8 mouse cellular contexts compared by ENCODE assay signal in the genomic region with DNA sequence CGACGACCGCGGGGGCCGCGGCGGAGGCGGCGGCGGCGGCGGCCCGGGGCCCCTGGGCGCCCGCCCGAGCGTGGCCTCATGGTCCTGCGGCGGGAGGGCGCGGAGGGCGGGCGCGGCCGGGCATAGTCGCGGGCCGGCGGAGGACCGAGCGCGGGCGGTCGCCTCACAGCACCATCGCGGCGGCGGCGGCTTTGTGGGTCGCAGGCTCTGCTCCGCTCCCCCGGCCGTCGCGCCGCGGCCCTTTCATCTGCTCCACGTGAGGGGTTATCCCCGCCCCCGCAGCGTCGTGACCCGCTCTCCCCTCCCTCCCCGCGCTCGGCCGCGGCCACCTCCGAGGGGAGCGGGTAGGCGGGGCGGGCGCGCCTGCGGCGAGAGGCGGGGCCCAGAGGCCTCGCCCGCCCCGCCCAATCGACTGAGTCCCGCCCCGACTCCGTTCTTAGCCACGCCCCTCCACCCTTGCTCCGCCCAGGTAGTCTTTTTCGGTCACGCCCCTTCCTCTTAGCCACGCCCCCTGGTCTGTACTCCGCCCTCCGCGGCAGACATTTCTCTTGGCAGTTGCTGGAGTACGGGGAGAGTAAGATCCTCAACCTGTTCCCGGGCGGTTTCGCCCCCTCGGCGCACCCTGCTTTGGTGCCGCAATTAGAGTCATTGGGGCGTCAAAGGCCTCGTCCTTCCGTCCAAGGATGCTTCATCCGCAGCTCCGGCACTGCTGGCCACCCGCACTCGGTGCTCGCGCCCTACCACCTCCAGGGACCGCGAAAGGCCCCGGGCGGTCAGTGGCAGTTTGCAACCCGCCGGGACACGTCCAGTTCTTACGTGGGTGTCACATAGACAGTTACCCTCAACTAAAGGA. TPM values are rescaled to one million over a fixed set of nuclear protein-coding genes. Genes with fewer than 3 reads are reported as not detected.
DNase-seq lines count a peak whose midpoint lies in the region; ATAC-seq and TF ChIP-seq lines count a peak whose summit lies in the region.

A gene (minus strand): TSS at position 249 of the 853 bp plus-strand sequence.

- peak; percentile 93 for ATAC-seq in erythroblast, adult 5-6 weeks (replicated peaks; ENCODE audit: low FRiP score, poor library complexity, severe bottlenecking)
- peak; percentile 97 for ATAC-seq in heart, embryonic 12.5 days (ENCODE audit: insufficient number of reproducible peaks, low FRiP score)
- ATAC-seq in kidney, postnatal 0 days (replicated peaks; ENCODE audit: low FRiP score, low read depth) = peak; percentile 93
- peak; percentile 95 for ATAC-seq in liver, embryonic 11.5 days (replicated peaks; ENCODE audit: low FRiP score)
- ATAC-seq in stomach, embryonic 14.5 days (ENCODE audit: insufficient number of reproducible peaks, insufficient read depth, low FRiP score, low read depth) = peak; percentile 90

- 2% methylated on average over 82 of the region's 106 CpGs for WGBS in heart, embryonic 12.5 days
- under 1% methylated on average over 83 of the region's 106 CpGs for WGBS in kidney, postnatal 0 days
- under 1% methylated on average over 77 of the region's 106 CpGs for WGBS in liver, embryonic 11.5 days
- under 1% methylated on average over 80 of the region's 106 CpGs for WGBS in stomach, embryonic 14.5 days

- no peaks in the 10 kb centered on the region for H3K36me3 ChIP-seq in heart, embryonic 12.5 days
- no peaks in the 10 kb centered on the region for H3K36me3 ChIP-seq in kidney, postnatal 0 days (ENCODE audit: insufficient read depth, low read length)
- no peaks in the 10 kb centered on the region for H3K36me3 ChIP-seq in liver, embryonic 11.5 days (ENCODE audit: control insufficient read depth, insufficient read depth, low read length)
- H3K36me3 ChIP-seq in stomach, embryonic 14.5 days (ENCODE audit: control insufficient read depth, insufficient read depth, low read length) = no peaks in the 10 kb centered on the region

- peak within 1 kb of the TSS; percentile 73 for H3K27ac ChIP-seq in heart, embryonic 12.5 days (ENCODE audit: poor library complexity, severe bottlenecking)
- peak within 1 kb of the TSS; percentile 95 for H3K27ac ChIP-seq in kidney, postnatal 0 days
- H3K27ac ChIP-seq in liver, embryonic 11.5 days (ENCODE audit: low read depth, low read length) = peak within 1 kb of the TSS; percentile 63
- peak within 1 kb of the TSS; percentile 83 for H3K27ac ChIP-seq in stomach, embryonic 14.5 days (ENCODE audit: low read length)

- peak within 1 kb of the TSS; percentile 88 for H3K4me3 ChIP-seq in heart, embryonic 12.5 days
- peak within 1 kb of the TSS; percentile 83 for H3K4me3 ChIP-seq in kidney, postnatal 0 days (replicated peaks; ENCODE audit: low read depth, low read length)
- H3K4me3 ChIP-seq in liver, embryonic 11.5 days (ENCODE audit: low read depth, low read length) = peak within 1 kb of the TSS; percentile 91
- peak within 1 kb of the TSS; percentile 73 for H3K4me3 ChIP-seq in stomach, embryonic 14.5 days (ENCODE audit: low read depth, low read length)

- H3K9ac ChIP-seq in heart, embryonic 12.5 days = peak within 1 kb of the TSS; percentile 93
- peak within 1 kb of the TSS; percentile 92 for H3K9ac ChIP-seq in kidney, postnatal 0 days (ENCODE audit: low read depth, low read length)
- peak within 1 kb of the TSS; percentile 93 for H3K9ac ChIP-seq in liver, embryonic 11.5 days (ENCODE audit: low read depth, low read length)
- peak within 1 kb of the TSS; percentile 75 for H3K9ac ChIP-seq in stomach, embryonic 14.5 days (replicated peaks; ENCODE audit: low read depth, low read length)

- DNase-seq in B cell, adult 2 months = peak; percentile 98
- DNase-seq in brain, adult 2 months (ENCODE audit: low read depth, low spot score) = peak; percentile 95
- DNase-seq in kidney, postnatal 0 days (ENCODE audit: low spot score) = peak; percentile 96
- peak; percentile 98 for DNase-seq in liver, embryonic 11.5 days (ENCODE audit: low spot score)
- peak; percentile 98 for DNase-seq in naive thymus-derived CD4-positive, alpha-beta T cell, adult 2 months (ENCODE audit: low read depth)

- TF ChIP-seq CTCF in kidney, postnatal 0 days (IDR thresholded peaks at IDR 0.05; ENCODE audit: low read depth) = peak; percentile 5; the same call in 1 of the 2 replicates

- no peaks in the 10 kb centered on the region for H3K9me3 ChIP-seq in heart, embryonic 12.5 days (replicated peaks)
- no peaks in the 10 kb centered on the region for H3K9me3 ChIP-seq in kidney, postnatal 0 days (replicated peaks; ENCODE audit: low read length)
- H3K9me3 ChIP-seq in liver, embryonic 11.5 days (ENCODE audit: control insufficient read depth, low read length) = no peaks in the 10 kb centered on the region
- no peaks in the 10 kb centered on the region for H3K9me3 ChIP-seq in stomach, embryonic 14.5 days (ENCODE audit: control insufficient read depth, low read depth, low read length)

- H3K4me2 ChIP-seq in heart, embryonic 12.5 days = peak within 1 kb of the TSS; percentile 89
- peak within 1 kb of the TSS; percentile 91 for H3K4me2 ChIP-seq in kidney, postnatal 0 days (ENCODE audit: low read length)
- peak within 1 kb of the TSS; percentile 98 for H3K4me2 ChIP-seq in liver, embryonic 11.5 days
- peak within 1 kb of the TSS; percentile 93 for H3K4me2 ChIP-seq in stomach, embryonic 14.5 days (replicated peaks; ENCODE audit: low read depth, low read length)

- peaks cover 4% of the 10 kb centered on the region for H3K27me3 ChIP-seq in heart, embryonic 12.5 days (replicated peaks)
- no peaks in the 10 kb centered on the region for H3K27me3 ChIP-seq in kidney, postnatal 0 days (ENCODE audit: insufficient read depth, low read length)
- no peaks in the 10 kb centered on the region for H3K27me3 ChIP-seq in liver, embryonic 11.5 days (replicated peaks; ENCODE audit: control insufficient read depth, insufficient read depth, low read length)
- H3K27me3 ChIP-seq in stomach, embryonic 14.5 days (ENCODE audit: control insufficient read depth, insufficient read depth, low read length) = no peaks in the 10 kb centered on the region

- H3K4me1 ChIP-seq in heart, embryonic 12.5 days (replicated peaks) = peaks cover 21% of the 10 kb centered on the region
- H3K4me1 ChIP-seq in kidney, postnatal 0 days (replicated peaks; ENCODE audit: insufficient read depth, low read length) = peaks cover 11% of the 10 kb centered on the region
- H3K4me1 ChIP-seq in liver, embryonic 11.5 days (replicated peaks; ENCODE audit: control insufficient read depth, insufficient read depth, low read length) = peaks cover 25% of the 10 kb centered on the region
- peaks cover 15% of the 10 kb centered on the region for H3K4me1 ChIP-seq in stomach, embryonic 14.5 days (ENCODE audit: control insufficient read depth, insufficient read depth, low read length)

RNA-seq across cellular contexts. Expression of the gene that starts here (rescaled TPM):
- total RNA-seq in erythroblast, adult 5-6 weeks (2015; ENCODE audit: low replicate concordance) = 0.96 TPM in 1 of 2 replicates, not detected in the other
- total RNA-seq in erythroblast, adult 5-6 weeks (2017; ENCODE audit: low replicate concordance) = 0.14 and 0.34 TPM in 2 replicates
- 7.3 and 7.6 TPM in 2 replicates for polyA plus RNA-seq in heart, embryonic 12.5 days (2016; fragmentation: Nextera tagmentation; extraction: Ambion mirVana)
- polyA plus RNA-seq in kidney, postnatal 0 days (2015; fragmentation: Nextera tagmentation; extraction: Ambion mirVana) = 13.3 and 15.7 TPM in 2 replicates
- 9.0 and 9.1 TPM in 2 replicates for polyA plus RNA-seq in liver, embryonic 11.5 days (2014; fragmentation: Nextera tagmentation; extraction: Ambion mirVana)
- 17.2 and 19.7 TPM in 2 replicates for polyA plus RNA-seq in stomach, embryonic 14.5 days (2014; fragmentation: Nextera tagmentation; extraction: Ambion mirVana)

Comparison
In these comparisons a context has a peak if more than half of its experiments do, and no peak if none do; other contexts are left out.
1. Peak in every context shown above with its lines: DNase-seq, ATAC-seq, H3K4me3 ChIP-seq and H3K27ac ChIP-seq.
2. Peak in ATAC-seq in erythroblast, adult 5-6 weeks; RNA of the gene not detected or under 1 TPM.